Mouse (Mus musculus): ENCODE measurements around the gene Ccdc63. TPM values are rescaled to one million over a fixed set of nuclear protein-coding genes. Genes with fewer than 3 reads are reported as not detected.

The Ccdc63 gene
- polyA plus RNA-seq, 1 experiment = not detected

GRCm38 (mm10) chr5:122091070-122091469, 49.6 kb downstream of the Ccdc63 start:
- H3K4me3 ChIP-seq = no peak overlapping the region
- no peak overlapping the region for H3ac ChIP-seq (ENCODE audit: control insufficient read depth, insufficient read length)
- H3K27me3 ChIP-seq (ENCODE audit: control insufficient read depth, insufficient read depth, insufficient read length) = peaks cover 17% of the 10 kb centered on the region
- H3K4me2 ChIP-seq (ENCODE audit: low read depth) = no peak overlapping the region
- H3K79me2 ChIP-seq (ENCODE audit: control insufficient read depth, insufficient read depth) = no peaks in the 10 kb centered on the region
- no peaks in the 10 kb centered on the region for H3K36me3 ChIP-seq (ENCODE audit: control insufficient read depth, insufficient read depth)
- TF ChIP-seq SRF (IDR thresholded peaks at IDR 0.05; ENCODE audit: control insufficient read depth, insufficient read length, low read depth) (no peak), MAX (IDR thresholded peaks at IDR 0.05; ENCODE audit: low read depth) (no peak), CEBPB (IDR thresholded peaks at IDR 0.05; ENCODE audit: insufficient read depth, poor library complexity, severe bottlenecking) (no peak), POLR2A (IDR thresholded peaks at IDR 0.05; ENCODE audit: insufficient read length, low read depth) (no peak), MYOG (IDR thresholded peaks at IDR 0.05; ENCODE audit: control insufficient read depth in 1 of 3, insufficient read depth in 1 of 3, insufficient read length in 2 of 3, low read depth in 2 of 3) (no peak)

DNA sequence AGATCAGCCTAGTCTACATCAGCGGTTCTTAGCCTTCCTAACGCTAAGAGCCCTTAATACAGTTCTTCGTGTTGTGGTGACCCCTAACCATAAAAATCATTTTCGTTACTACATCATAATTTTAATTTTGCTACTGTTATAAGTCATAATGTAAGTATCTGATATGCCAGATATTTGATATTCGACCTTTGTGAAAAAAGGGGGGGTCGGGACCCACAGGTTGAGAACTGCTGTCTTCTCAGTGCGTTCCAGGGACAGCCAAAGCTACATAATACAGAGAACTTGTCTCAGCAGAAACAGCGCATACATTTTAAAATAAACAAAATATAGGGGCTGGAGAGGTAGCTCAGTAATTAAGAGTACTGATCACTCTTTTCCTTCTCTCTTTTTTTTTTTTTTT, 51.0 kb downstream of the Ccdc63 start:
- Histone ChIP-seq H3K4me3 (no peak overlapping the region), H3K4me2 (ENCODE audit: low read depth) (no peak overlapping the region), H3K27me3 (ENCODE audit: control insufficient read depth, insufficient read depth, insufficient read length) (peaks cover 13% of the 10 kb centered on the region), H3ac (ENCODE audit: control insufficient read depth, insufficient read length) (no peak overlapping the region), H3K79me2 (ENCODE audit: control insufficient read depth, insufficient read depth) (no peaks in the 10 kb centered on the region), H3K36me3 (ENCODE audit: control insufficient read depth, insufficient read depth) (no peaks in the 10 kb centered on the region)
- TF ChIP-seq E2F4 (IDR thresholded peaks at IDR 0.05; ENCODE audit: insufficient read depth) (no peak), CEBPB (IDR thresholded peaks at IDR 0.05; ENCODE audit: insufficient read depth, poor library complexity, severe bottlenecking) (no peak), POLR2AphosphoS2 (IDR thresholded peaks at IDR 0.05; ENCODE audit: insufficient read length, low read depth) (no peak), REST (IDR thresholded peaks at IDR 0.05; ENCODE audit: insufficient read depth, insufficient read length) (no peak), MYOD1 (IDR thresholded peaks at IDR 0.05; ENCODE audit: control insufficient read depth in 1 of 3, insufficient read length in 2 of 3, low read depth in 2 of 3) (no peak), USF1 (IDR thresholded peaks at IDR 0.05; ENCODE audit: low read depth) (no peak)

GRCm38 (mm10) chr5:122088917-122089316, 51.7 kb downstream of the Ccdc63 start:
- H3K79me2 ChIP-seq (ENCODE audit: control insufficient read depth, insufficient read depth) = no peaks in the 10 kb centered on the region
- H3ac ChIP-seq (ENCODE audit: control insufficient read depth, insufficient read length) = no peak overlapping the region
- peaks cover 5% of the 10 kb centered on the region for H3K27me3 ChIP-seq (ENCODE audit: control insufficient read depth, insufficient read depth, insufficient read length)
- no peak overlapping the region for H3K4me2 ChIP-seq (ENCODE audit: low read depth)
- TF ChIP-seq POLR2AphosphoS2 (IDR thresholded peaks at IDR 0.05; ENCODE audit: insufficient read length, low read depth) (no peak), USF1 (IDR thresholded peaks at IDR 0.05; ENCODE audit: low read depth) (no peak), TCF12 (IDR thresholded peaks at IDR 0.05; ENCODE audit: insufficient read depth, poor library complexity, severe bottlenecking) (no peak), CEBPB (IDR thresholded peaks at IDR 0.05; ENCODE audit: insufficient read depth, poor library complexity, severe bottlenecking) (no peak), TCF3 (IDR thresholded peaks at IDR 0.05; ENCODE audit: insufficient read length, low read depth) (no peak), MAX (IDR thresholded peaks at IDR 0.05; ENCODE audit: low read depth) (no peak), MYOG (IDR thresholded peaks at IDR 0.05; ENCODE audit: control insufficient read depth in 1 of 3, insufficient read depth in 1 of 3, insufficient read length in 2 of 3, low read depth in 2 of 3) (no peak)
- H3K4me3 ChIP-seq = no peak overlapping the region
- H3K36me3 ChIP-seq (ENCODE audit: control insufficient read depth, insufficient read depth) = no peaks in the 10 kb centered on the region

GRCm38 (mm10) chr5:122086121-122086520, 54.5 kb downstream of the Ccdc63 start:
- Histone ChIP-seq H3K4me2 (ENCODE audit: low read depth) (peak overlapping the region; percentile 70), H3ac (ENCODE audit: control insufficient read depth, insufficient read length) (no peak overlapping the region), H3K79me2 (ENCODE audit: control insufficient read depth, insufficient read depth) (no peaks in the 10 kb centered on the region), H3K36me3 (ENCODE audit: control insufficient read depth, insufficient read depth) (no peaks in the 10 kb centered on the region), H3K4me3 (no peak overlapping the region), H3K27me3 (ENCODE audit: control insufficient read depth, insufficient read depth, insufficient read length) (no peaks in the 10 kb centered on the region)
- no peak for TF ChIP-seq MAX (IDR thresholded peaks at IDR 0.05; ENCODE audit: low read depth)
- TF ChIP-seq SRF (IDR thresholded peaks at IDR 0.05; ENCODE audit: control insufficient read depth, insufficient read length, low read depth) = no peak
- no peak for TF ChIP-seq E2F4 (IDR thresholded peaks at IDR 0.05; ENCODE audit: insufficient read depth)
- TF ChIP-seq POLR2A (IDR thresholded peaks at IDR 0.05; ENCODE audit: insufficient read length, low read depth) = no peak
- TF ChIP-seq TCF12 (IDR thresholded peaks at IDR 0.05; ENCODE audit: insufficient read depth, poor library complexity, severe bottlenecking) = no peak
- no peak for TF ChIP-seq CEBPB (IDR thresholded peaks at IDR 0.05; ENCODE audit: insufficient read depth, poor library complexity, severe bottlenecking)
- no peak for TF ChIP-seq POLR2AphosphoS2 (IDR thresholded peaks at IDR 0.05; ENCODE audit: insufficient read length, low read depth)
- no peak for TF ChIP-seq MYOD1 (IDR thresholded peaks at IDR 0.05; ENCODE audit: control insufficient read depth in 1 of 3, insufficient read length in 2 of 3, low read depth in 2 of 3)
- TF ChIP-seq REST (IDR thresholded peaks at IDR 0.05; ENCODE audit: insufficient read depth, insufficient read length) = no peak
- TF ChIP-seq MYOG (IDR thresholded peaks at IDR 0.05; ENCODE audit: control insufficient read depth in 1 of 3, insufficient read depth in 1 of 3, insufficient read length in 2 of 3, low read depth in 2 of 3) = no peak
- no peak for TF ChIP-seq USF1 (IDR thresholded peaks at IDR 0.05; ENCODE audit: low read depth)
- no peak for TF ChIP-seq TCF3 (IDR thresholded peaks at IDR 0.05; ENCODE audit: insufficient read length, low read depth)

- Histone ChIP-seq H3K79me2 (ENCODE audit: control insufficient read depth, insufficient read depth) (no peaks in the 10 kb centered on the region), H3K36me3 (ENCODE audit: control insufficient read depth, insufficient read depth) (no peaks in the 10 kb centered on the region), H3K4me2 (ENCODE audit: low read depth) (peak overlapping the region; percentile 70), H3K27me3 (ENCODE audit: control insufficient read depth, insufficient read depth, insufficient read length) (no peaks in the 10 kb centered on the region), H3ac (ENCODE audit: control insufficient read depth, insufficient read length) (no peak overlapping the region), H3K4me3 (no peak overlapping the region)
- TF ChIP-seq MYOG (IDR thresholded peaks at IDR 0.05; ENCODE audit: control insufficient read depth in 1 of 3, insufficient read depth in 1 of 3, insufficient read length in 2 of 3, low read depth in 2 of 3) = peak in 2 of 3 experiments; percentile 54 to 55
- TF ChIP-seq REST (IDR thresholded peaks at IDR 0.05; ENCODE audit: insufficient read depth, insufficient read length) = no peak
- no peak for TF ChIP-seq MAX (IDR thresholded peaks at IDR 0.05; ENCODE audit: low read depth)
- TF ChIP-seq MYOD1 (IDR thresholded peaks at IDR 0.05; ENCODE audit: control insufficient read depth in 1 of 3, insufficient read length in 2 of 3, low read depth in 2 of 3) = peak in 1 of 3 experiments; percentile 73
Observed at GRCm38 (mm10) chr5:122085291-122085690, 55.3 kb downstream of the Ccdc63 start.
